Mouse (Mus musculus) right cerebral cortex, postnatal 10 days (tissue): ENCODE data around the gene Pim3.

Experiments
- DNase-seq, 2 experiments: peaks; one replicate each; pipeline ENCODE4 v3.0.0; 2021; ENCODE audit warnings: low spot score in 2 of 2

The Pim3 gene

DNA sequence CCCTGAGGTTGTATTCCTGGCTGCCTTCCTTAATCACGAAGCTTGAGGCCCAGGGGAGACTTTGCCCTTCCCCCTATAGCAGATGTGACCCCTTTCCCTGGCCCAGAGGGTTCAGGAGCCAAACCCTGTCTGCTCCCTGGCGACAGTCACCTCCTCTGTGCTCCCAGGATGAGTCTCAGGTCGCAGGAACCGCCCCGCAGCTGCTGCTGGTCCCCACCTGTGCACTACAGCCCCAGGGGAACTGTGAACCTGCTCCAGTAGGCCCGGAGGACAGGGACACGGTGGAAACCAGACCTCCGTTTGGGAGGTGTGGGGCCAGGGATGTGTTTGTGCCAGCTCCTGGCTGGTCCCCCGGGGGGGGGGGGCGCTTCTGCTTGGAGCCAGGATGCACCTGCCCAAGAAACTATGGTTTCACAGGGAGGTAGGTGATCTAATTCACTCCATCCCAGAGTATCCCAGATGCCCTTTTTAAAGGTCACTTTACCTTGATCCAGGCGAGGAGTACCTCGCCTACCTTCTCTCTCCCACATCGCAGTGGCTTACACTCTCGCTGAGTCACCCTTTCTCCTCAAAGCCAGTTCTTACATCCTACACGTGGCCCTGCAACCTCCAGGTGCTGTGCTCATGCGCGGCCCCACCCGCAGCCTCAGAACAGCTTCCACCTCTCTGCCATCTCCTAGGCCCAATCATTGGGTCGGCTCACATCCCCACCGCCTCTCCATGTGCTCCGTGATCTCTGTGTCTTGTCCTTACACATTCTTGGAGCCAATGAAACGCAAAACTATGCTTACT, 19.5 kb downstream of the Pim3 start:
- no peak for DNase-seq

GRCm38 (mm10) chr15:88882851-88883250, 20.9 kb downstream of the Pim3 start:
- DNase-seq = no peak

DNA sequence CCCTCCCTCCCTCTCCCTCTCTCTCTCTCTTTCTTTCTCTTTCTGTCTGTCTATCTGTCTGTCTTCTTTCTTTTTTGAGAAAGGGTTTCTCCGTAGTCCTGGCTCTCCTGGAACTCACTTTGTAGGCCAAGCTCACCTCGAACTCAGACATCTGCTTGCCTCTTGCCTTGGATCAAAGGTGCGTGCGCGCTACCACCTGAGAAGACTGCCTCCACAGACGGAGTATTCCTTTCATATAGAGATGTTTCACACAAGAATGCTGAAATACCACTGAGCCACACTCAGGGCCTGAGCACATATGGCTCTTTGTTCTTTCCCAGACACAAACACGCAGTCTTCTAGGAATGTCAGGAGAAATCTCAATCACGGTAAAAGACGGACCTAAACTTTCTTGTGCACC, 21.4 kb downstream of the Pim3 start:
- no peak for DNase-seq

DNA sequence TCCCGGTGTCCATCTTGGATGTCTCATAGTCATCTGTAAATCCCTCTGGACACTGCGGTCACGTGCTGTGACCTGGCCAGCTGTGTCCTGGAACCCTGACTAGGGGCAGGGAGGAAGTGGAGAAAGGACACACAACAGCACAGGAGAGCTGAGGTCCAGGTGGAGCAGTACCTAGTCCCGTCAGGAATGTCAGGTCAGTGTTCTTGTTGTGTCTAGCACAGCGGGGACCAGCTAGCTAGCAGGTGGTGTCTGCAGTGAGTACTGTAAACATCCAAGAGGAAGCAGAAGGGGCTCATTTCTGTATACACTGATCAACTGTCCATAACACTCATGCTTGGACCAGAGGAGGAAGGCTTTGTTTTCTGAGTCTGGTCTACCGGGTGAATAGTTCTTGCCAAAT, 23.4 kb downstream of the Pim3 start:
- no peak for DNase-seq

DNA sequence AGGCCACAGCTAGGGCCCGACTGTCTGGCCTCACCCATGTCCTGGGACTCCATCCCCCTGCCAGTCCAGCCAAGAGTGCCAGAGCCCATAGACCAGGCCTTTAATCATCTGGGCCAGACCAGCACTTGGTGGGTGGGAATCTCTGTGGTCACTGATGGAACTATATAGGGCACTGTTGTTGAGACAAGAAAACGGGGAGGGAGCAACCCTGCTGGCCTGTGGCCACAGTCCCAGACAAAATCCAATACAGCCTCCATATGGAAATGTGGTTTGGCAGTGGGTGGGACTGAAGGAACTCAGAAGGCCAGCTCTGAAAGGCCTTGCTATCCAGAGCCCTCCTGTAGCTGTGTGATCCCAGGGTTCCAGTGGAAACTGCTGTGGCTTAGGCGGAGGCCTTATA, 27.0 kb downstream of the Pim3 start:
- no peak for DNase-seq

DNA sequence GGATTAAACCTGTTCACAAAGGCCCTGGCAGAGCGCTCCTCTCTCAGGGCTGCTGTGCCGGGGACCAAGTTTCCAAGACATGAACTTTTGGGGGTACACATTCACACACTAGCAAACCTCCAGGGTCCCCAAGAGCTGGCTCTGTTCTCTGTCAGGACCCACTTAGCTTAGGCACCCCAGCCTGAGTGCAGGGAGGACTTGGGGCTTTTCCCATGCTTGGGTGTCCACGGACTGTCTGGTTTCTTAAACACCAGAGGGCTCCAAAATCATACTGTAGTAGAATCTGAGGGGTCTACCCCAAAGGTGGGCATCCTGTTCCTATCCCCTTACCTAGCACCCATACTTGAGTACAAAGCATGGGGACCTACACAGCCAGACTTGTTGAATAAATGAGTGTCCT, 28.0 kb downstream of the Pim3 start:
- no peak for DNase-seq

GRCm38 (mm10) chr15:88890751-88891675, 29.0 kb downstream of the Pim3 start:
- peak; percentile 88 to 92 for DNase-seq

DNA sequence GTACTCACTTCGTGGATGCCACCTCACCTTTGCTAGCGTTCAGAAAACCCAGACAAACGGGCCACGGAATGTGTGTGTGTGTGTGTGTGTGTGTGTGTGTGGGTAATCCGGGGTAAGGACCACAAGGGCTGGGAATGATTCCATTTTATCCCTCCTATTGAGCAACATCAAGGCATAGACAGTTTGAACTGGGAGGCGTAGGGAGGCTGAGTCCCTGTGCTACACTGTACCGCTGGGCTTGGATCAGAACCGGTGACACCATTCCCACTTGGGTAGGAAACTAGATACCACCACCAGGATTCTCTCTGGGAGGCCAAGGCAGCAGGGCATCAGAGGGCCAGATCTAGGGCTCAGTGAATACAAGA, 29.7 kb downstream of the Pim3 start:
- DNase-seq = no peak

- no peak for DNase-seq
These were observed 30.3 kb downstream of the Pim3 start for GRCm38 (mm10) chr15:88892252-88892651.

GRCm38 (mm10) chr15:88892876-88893275, 30.9 kb downstream of the Pim3 start:
- DNase-seq = no peak

GRCm38 (mm10) chr15:88895119-88895518, 33.1 kb downstream of the Pim3 start:
- DNase-seq = no peak

DNA sequence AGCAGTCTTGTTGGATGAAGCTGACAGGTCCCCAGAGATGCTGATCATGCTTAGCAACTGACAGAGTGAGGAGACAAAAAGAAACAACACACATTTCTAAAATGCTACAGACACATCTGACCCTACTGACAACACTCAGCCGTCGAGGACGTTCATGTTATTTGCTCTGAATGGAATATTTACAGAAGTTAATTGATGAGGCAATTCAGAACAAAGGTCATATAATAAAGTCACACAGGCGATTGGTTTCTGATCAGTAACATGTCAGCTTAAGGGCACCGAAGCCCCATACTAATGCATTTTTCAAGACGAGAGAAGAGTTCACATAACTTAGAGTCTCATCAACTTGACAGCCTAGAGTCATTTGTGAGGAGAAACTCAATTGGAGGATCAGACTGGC, 33.9 kb downstream of the Pim3 start:
- no peak for DNase-seq

GRCm38 (mm10) chr15:88896341-88896980, 34.5 kb downstream of the Pim3 start:
- DNase-seq = no peak

- DNase-seq = no peak
These were observed 40.4 kb downstream of the Pim3 start for GRCm38 (mm10) chr15:88902200-88902875.

GRCm38 (mm10) chr15:88903086-88903485, 41.1 kb downstream of the Pim3 start:
- DNase-seq = no peak

DNA sequence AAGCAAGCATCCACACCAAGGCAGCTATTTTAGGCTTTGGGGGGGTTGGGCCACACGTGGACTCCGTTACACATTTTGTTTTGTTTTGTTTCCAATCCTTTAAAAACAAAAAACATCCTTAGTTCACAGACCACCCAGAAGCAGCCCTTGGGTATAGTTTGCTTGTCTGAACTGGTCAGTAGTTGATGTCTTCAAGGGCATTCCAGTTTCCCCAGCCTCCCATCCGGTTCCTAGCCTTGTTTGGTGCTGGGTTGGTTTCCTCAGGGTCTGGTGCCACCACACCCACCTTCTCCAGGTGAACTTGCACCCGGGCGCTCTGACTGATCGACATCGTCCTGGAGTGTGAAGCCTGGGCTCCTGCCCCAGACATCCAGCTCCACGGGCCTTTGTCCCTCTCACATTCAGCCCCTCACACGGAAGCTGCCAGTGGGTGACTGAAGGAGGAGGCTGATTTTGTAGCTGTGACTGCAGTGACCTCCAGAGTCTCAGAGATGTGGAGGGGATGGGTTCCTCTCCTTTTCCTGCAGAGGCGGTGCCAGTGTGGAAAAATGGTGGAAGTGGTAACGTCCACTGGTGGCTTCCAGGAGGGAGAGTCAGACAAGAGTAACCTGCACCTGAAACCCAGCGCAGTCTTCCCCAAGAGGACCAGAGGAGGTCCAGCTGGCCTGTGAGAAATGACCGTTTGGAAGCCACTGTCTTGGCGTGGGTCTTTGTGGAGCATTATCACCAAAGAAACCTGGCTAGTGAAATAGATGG, 42.2 kb downstream of the Pim3 start:
- no peak for DNase-seq

DNA sequence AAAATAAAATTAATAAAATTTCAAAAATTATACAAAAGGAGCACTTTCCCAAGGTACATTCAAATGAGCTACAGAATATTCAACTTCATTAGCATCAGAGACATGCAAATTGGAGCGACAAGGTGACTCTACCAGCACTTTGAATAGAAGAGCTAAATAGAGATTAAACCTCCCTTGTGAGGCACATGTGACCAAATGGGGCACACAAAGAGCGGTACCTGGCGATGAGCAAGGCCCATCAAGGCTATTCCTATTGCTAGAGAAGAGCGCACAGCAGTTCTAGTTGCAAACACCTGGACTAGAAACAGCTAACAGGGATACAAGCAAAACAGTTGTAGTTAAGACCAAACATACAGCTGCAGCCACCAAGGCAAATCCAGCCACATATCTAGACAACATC, 44.4 kb downstream of the Pim3 start:
- no peak for DNase-seq

DNA sequence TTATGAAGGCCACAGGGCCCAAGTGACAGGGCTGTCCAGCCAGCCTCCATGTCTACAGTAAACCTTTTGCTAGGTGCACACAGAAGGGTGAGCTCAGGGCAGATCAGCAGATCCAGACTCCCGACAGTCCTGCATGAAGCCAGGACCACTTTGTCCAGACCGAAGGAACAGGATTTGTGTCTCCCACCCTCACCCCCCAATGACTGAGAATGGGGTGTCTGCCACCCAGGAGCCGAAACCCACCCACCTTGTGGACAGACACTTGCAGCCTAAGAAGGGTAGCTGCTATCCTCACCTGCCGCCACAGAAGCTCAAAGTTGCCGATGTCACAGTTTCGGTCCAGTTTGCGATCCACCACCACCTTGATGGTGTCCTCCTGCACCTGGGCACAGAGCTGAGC, 53.1 kb downstream of the Pim3 start:
- no peak for DNase-seq
